Mouse (Mus musculus): ENCODE measurements around the gene Sesn3. TPM values are rescaled to one million over a fixed set of nuclear protein-coding genes. Genes with fewer than 3 reads are reported as not detected.

Gene Sesn3
- total RNA-seq (2023) = 182 TPM

GRCm38 (mm10) chr9:14274986-14275720 lies at the start of gene Sesn3:
Gene Sesn3 (plus strand): TSS chr9:14275067.

GRCm38 (mm10) chr9:14381353-14382055 lies 106.6 kb downstream of the Sesn3 start, which contains the start of gene Endod1:
Gene Endod1 (minus strand): TSS chr9:14381507.

Other genes starting within 250 kb of the Sesn3 start
- 8.1 TPM for gene Endod1, start 106.4 kb downstream of the Sesn3 start, total RNA-seq (2023)
- gene Kdm4d, start 225.4 kb downstream of the Sesn3 start, total RNA-seq (2023) = 0.49 TPM
- gene Cwc15, start 225.6 kb downstream of the Sesn3 start, total RNA-seq (2023) = 104 TPM

Measured in CD8-positive naive resting alpha-beta T cell, adult 57 days (primary cell).